Mouse (Mus musculus) spleen, adult 2 months (tissue): ENCODE data around the gene Irs2.

ENCODE experiments used
- CTCF ChIP-seq: fragments of 200-500 bp; IDR thresholded peaks from 2 replicates; pipeline ENCODE4 v1.5.1; 2011; ENCODE audit warnings: mild to moderate bottlenecking, inconsistent platforms; ENCODE audit not compliant: insufficient read depth, insufficient read length, insufficient replicate concordance; ENCODE audit errors: extremely low read depth
- POLR2A ChIP-seq: fragments of 200-500 bp; IDR thresholded peaks from 2 replicates; pipeline ENCODE4 v1.6.1; 2011; ENCODE audit warnings: low read depth, low read length, inconsistent platforms

DNA sequence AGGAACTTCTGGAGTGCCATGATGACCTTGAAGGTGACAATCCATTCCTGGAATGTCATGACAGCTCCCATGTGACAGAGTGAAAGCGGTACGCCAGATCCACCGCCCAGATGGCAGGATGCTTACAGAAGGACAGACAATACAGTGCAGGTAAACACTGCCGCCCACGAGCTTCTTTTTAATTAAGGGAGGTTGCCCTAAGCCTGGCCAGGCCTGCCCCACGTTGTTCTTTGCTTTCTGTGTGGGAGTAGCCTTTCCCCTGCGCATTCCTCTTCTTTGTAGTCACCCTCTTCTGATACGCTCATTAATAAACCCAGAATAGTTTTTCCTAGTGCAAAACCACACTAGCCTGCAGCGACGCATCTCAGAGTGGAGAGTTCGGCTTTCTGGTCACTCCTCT, 36.4 kb upstream of the Irs2 start:
- TF ChIP-seq CTCF = no peak
- no peak for TF ChIP-seq POLR2A
